Mouse (Mus musculus): ENCODE measurements at regions not wholly inside any gene's neighbourhood (a gene's known extent, or its start where the extent isn't known, plus 50 kb on each side); places are given as distances from the start of the nearest gene placed in this dataset.
"Not testable (repeated sequence)": the region's sequence is repeated elsewhere in the genome, so short reads cannot be mapped to it uniquely, and the experiment has no call there.

- ATAC-seq (replicated peaks; ENCODE audit: low FRiP score) (peak; percentile 82), DNase-seq (ENCODE audit: low spot score) (peak; percentile 36)
- H3K27me3 ChIP-seq (replicated peaks; ENCODE audit: control insufficient read depth, insufficient read depth, low read length); H3K36me3 ChIP-seq (ENCODE audit: control insufficient read depth, insufficient read depth, low read length); H3K4me3 ChIP-seq (ENCODE audit: low read depth, low read length); H3K4me1 ChIP-seq (replicated peaks; ENCODE audit: control insufficient read depth, insufficient read depth, low read length); H3K27ac ChIP-seq (ENCODE audit: low read depth, low read length); H3K9ac ChIP-seq (ENCODE audit: low read depth, low read length); H3K4me2 ChIP-seq; H3K9me3 ChIP-seq (ENCODE audit: control insufficient read depth, low read length): not testable (repeated sequence)
- 85% methylated on average over 7 of the region's 8 CpGs for WGBS
Observed at GRCm38 (mm10) chrX:33416321-33416720, 103.1 kb downstream of the Btbd35f12 start.

Measured in liver, embryonic 11.5 days (tissue).